Mouse (Mus musculus): Measurements from ENCODE around the gene Dtd1. TPM values are rescaled to one million over a fixed set of nuclear protein-coding genes. Genes with fewer than 3 reads are reported as not detected.

Gene Dtd1
- polyA plus RNA-seq, 1 experiment, result 23.5 TPM

GRCm38 (mm10) chr2:144601576-144601975 is 1.9 kb downstream of the Dtd1 start:
- TF ChIP-seq FLI1 (IDR thresholded peaks at IDR 0.05; ENCODE audit: low read length), result no peak
- TF ChIP-seq GATA1 (IDR thresholded peaks at IDR 0.05; ENCODE audit: borderline replicate concordance, low read length), result no peak
- no peaks in the 10 kb centered on the region for H3K9me3 ChIP-seq
- H3K4me1 ChIP-seq, result peaks cover 11% of the 10 kb centered on the region
- no peak overlapping the region for H3K4me3 ChIP-seq (replicated peaks)
- H3K36me3 ChIP-seq (replicated peaks; ENCODE audit: low read length), result peaks cover 31% of the 10 kb centered on the region
- H3K27me3 ChIP-seq (replicated peaks), result no peaks in the 10 kb centered on the region

GRCm38 (mm10) chr2:144613956-144614355 is 14.3 kb downstream of the Dtd1 start:
- no peaks in the 10 kb centered on the region for H3K27me3 ChIP-seq (replicated peaks)
- H3K9me3 ChIP-seq, result no peaks in the 10 kb centered on the region
- peaks cover 22% of the 10 kb centered on the region for H3K36me3 ChIP-seq (replicated peaks; ENCODE audit: low read length)
- no peak overlapping the region for H3K4me3 ChIP-seq (replicated peaks)
- 0 out of 2 replicates have a peak, but pooled peaks cover 3% of the 10 kb centered on the region for H3K4me1 ChIP-seq
- TF ChIP-seq GATA1 (IDR thresholded peaks at IDR 0.05; ENCODE audit: borderline replicate concordance, low read length), result no peak
- TF ChIP-seq FLI1 (IDR thresholded peaks at IDR 0.05; ENCODE audit: low read length), result no peak

GRCm38 (mm10) chr2:144617074-144617874 is 17.6 kb downstream of the Dtd1 start:
- TF ChIP-seq GATA1 (IDR thresholded peaks at IDR 0.05; ENCODE audit: borderline replicate concordance, low read length) (no peak), FLI1 (IDR thresholded peaks at IDR 0.05; ENCODE audit: low read length) (no peak)
- Histone ChIP-seq H3K36me3 (replicated peaks; ENCODE audit: low read length) (peaks cover 53% of the 10 kb centered on the region), H3K9me3 (no peaks in the 10 kb centered on the region), H3K4me1 (0 out of 2 replicates have a peak, but pooled peaks cover 3% of the 10 kb centered on the region), H3K27me3 (replicated peaks) (no peaks in the 10 kb centered on the region), H3K4me3 (replicated peaks) (no peak overlapping the region)

DNA sequence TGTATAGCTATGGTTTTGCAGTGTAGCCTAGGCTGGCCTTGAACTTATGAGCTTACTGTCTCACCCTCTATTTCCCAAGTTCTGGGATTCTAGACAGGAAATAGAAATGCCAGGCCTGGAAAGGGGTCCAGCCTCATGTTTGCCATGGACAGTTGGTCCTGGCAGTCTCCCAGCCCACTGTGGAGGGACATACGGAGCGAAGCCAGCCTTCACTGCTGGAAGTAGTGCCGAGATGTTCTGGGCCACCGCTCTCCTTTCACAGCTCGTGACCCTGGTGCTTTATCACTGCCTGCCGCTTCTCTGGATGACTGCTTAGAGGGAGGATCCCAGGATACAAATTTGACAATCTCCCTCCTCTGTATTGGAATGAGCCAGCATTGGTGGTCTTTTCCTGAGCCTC is 21.8 kb downstream of the Dtd1 start:
- no peak overlapping the region for H3K4me3 ChIP-seq (replicated peaks)
- H3K36me3 ChIP-seq (replicated peaks; ENCODE audit: low read length), result peaks cover 77% of the 10 kb centered on the region
- 0 out of 2 replicates have a peak, but pooled peaks cover under 1% of the 10 kb centered on the region for H3K9me3 ChIP-seq
- TF ChIP-seq GATA1 (IDR thresholded peaks at IDR 0.05; ENCODE audit: borderline replicate concordance, low read length), result no peak
- TF ChIP-seq FLI1 (IDR thresholded peaks at IDR 0.05; ENCODE audit: low read length), result no peak
- H3K27me3 ChIP-seq (replicated peaks), result no peaks in the 10 kb centered on the region
- 0 out of 2 replicates have a peak, but pooled peaks cover 3% of the 10 kb centered on the region for H3K4me1 ChIP-seq

GRCm38 (mm10) chr2:144633551-144633950 is 33.9 kb downstream of the Dtd1 start:
- H3K9me3 ChIP-seq, result no peaks in the 10 kb centered on the region
- peaks cover 13% of the 10 kb centered on the region for H3K36me3 ChIP-seq (replicated peaks; ENCODE audit: low read length)
- peaks cover 32% of the 10 kb centered on the region for H3K4me1 ChIP-seq
- no peaks in the 10 kb centered on the region for H3K27me3 ChIP-seq (replicated peaks)
- H3K4me3 ChIP-seq (replicated peaks), result no peak overlapping the region
- TF ChIP-seq FLI1 (IDR thresholded peaks at IDR 0.05; ENCODE audit: low read length), result no peak
- TF ChIP-seq GATA1 (IDR thresholded peaks at IDR 0.05; ENCODE audit: borderline replicate concordance, low read length), result no peak

- H3K36me3 ChIP-seq (replicated peaks; ENCODE audit: low read length), result peaks cover 13% of the 10 kb centered on the region
- H3K9me3 ChIP-seq, result no peaks in the 10 kb centered on the region
- H3K27me3 ChIP-seq (replicated peaks), result no peaks in the 10 kb centered on the region
- peaks cover 38% of the 10 kb centered on the region for H3K4me1 ChIP-seq
- TF ChIP-seq FLI1 (IDR thresholded peaks at IDR 0.05; ENCODE audit: low read length) (no peak), GATA1 (IDR thresholded peaks at IDR 0.05; ENCODE audit: borderline replicate concordance, low read length) (no peak)
- no peak overlapping the region for H3K4me3 ChIP-seq (replicated peaks)
These were observed 34.5 kb downstream of the Dtd1 start for GRCm38 (mm10) chr2:144634231-144634630.

DNA sequence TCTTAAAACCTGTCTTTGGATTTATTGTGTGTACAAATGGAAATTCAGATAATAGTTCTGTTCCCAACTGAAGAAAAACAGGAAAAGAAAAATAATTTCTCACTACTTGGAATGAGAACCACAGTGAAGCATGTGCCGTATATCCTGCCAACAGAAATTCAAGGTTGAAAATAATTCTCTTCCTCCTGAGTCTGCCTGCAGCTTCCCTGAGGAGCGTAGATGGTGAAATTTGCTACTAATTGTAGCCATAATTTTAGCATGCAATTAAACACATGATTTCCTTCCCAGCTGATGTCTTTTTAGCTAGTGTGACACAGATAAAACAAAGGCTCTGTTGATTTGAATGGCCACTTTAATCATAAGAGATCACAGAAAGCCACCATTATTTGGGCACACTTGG is 35.0 kb downstream of the Dtd1 start:
- Histone ChIP-seq H3K36me3 (replicated peaks; ENCODE audit: low read length) (peaks cover 17% of the 10 kb centered on the region), H3K27me3 (replicated peaks) (no peaks in the 10 kb centered on the region)
- TF ChIP-seq GATA1 (IDR thresholded peaks at IDR 0.05; ENCODE audit: borderline replicate concordance, low read length) (no peak), FLI1 (IDR thresholded peaks at IDR 0.05; ENCODE audit: low read length) (no peak)

GRCm38 (mm10) chr2:144635644-144636320 is 36.1 kb downstream of the Dtd1 start:
- no peaks in the 10 kb centered on the region for H3K27me3 ChIP-seq (replicated peaks)
- TF ChIP-seq GATA1 (IDR thresholded peaks at IDR 0.05; ENCODE audit: borderline replicate concordance, low read length) (no peak), FLI1 (IDR thresholded peaks at IDR 0.05; ENCODE audit: low read length) (no peak)
- no peaks in the 10 kb centered on the region for H3K9me3 ChIP-seq
- H3K36me3 ChIP-seq (replicated peaks; ENCODE audit: low read length), result peaks cover 24% of the 10 kb centered on the region
- H3K4me3 ChIP-seq (replicated peaks), result no peak overlapping the region
- H3K4me1 ChIP-seq, result peaks cover 39% of the 10 kb centered on the region

More for the DNA sequence above, 35.0 kb downstream of the Dtd1 start:
- H3K9me3 ChIP-seq, result no peaks in the 10 kb centered on the region
- H3K4me3 ChIP-seq (replicated peaks), result no peak overlapping the region
- peaks cover 39% of the 10 kb centered on the region for H3K4me1 ChIP-seq

DNA sequence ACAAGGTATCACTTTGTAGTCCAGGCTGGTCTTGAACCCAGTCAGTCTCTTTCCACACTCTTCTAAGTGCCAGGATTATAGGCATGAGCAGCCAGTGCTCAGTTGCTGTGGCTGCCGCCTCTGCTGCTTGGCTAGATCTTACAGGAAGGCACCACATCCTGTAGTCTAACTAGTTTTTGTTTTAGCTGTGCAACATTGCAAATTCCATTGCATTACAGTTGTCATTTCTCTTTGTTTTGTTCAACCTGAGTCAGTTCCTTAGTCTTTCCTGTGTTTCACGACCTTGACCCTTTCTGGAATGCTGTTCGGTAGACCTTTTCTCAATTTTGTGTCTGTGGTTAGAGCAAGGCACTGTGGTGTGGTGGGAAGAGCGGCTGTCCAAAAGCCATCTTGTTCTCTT is 37.5 kb downstream of the Dtd1 start:
- Histone ChIP-seq H3K27me3 (replicated peaks) (no peaks in the 10 kb centered on the region), H3K4me1 (peaks cover 39% of the 10 kb centered on the region), H3K4me3 (replicated peaks) (no peak overlapping the region), H3K36me3 (replicated peaks; ENCODE audit: low read length) (peaks cover 26% of the 10 kb centered on the region), H3K9me3 (no peaks in the 10 kb centered on the region)
- TF ChIP-seq GATA1 (IDR thresholded peaks at IDR 0.05; ENCODE audit: borderline replicate concordance, low read length), result no peak
- TF ChIP-seq FLI1 (IDR thresholded peaks at IDR 0.05; ENCODE audit: low read length), result no peak
